Mouse (Mus musculus) adrenal gland, adult 18-20 months (tissue): ENCODE measurements around the gene Thop1. TPM values are rescaled to one million over a fixed set of nuclear protein-coding genes. Genes with fewer than 3 reads are reported as not detected.
A peak's percentile ranks its signal among the peaks of the same experiment; 100 is the strongest.
"Not testable (repeated sequence)": the region's sequence is repeated elsewhere in the genome, so short reads cannot be mapped to it uniquely, and the experiment has no call there.

Source experiments
- DNase-seq, 2 experiments: peaks; one replicate each; pipeline ENCODE4 v3.0.0; 2021 to 2022; ENCODE audit warnings: low spot score in 2 of 2
- long read RNA-seq, 2 experiments: library from polyadenylated mRNA; stranded (forward); transcript quantifications; one replicate each; pipeline ENCODE4 v2.0.0; 2021
- total RNA-seq, 2 experiments: library from RNA; stranded (reverse); gene quantifications; 1 replicate in 1 of 2; 2 replicates in 1 of 2; pipeline ENCODE4 v1.2.3; 2021

Thop1 gene
- total RNA-seq: 10 to 100 TPM; 34.0 to 64.4 TPM
- long read RNA-seq, experiment 1, transcript Thop1-201 (13 exons, 2,832 nt): major isoform, 56 of 74 reads
- long read RNA-seq, experiment 1, partial matches to known transcripts: 10 of 74 reads
- long read RNA-seq, experiment 1, other reads (novel, unspliced or antisense): 8 of 74 reads
- long read RNA-seq, experiment 2, transcript Thop1-201 (13 exons, 2,832 nt): major isoform, 193 of 270 reads
- long read RNA-seq, experiment 2, partial matches to known transcripts: 45 of 270 reads
- long read RNA-seq, experiment 2, other reads (novel, unspliced or antisense): 32 of 270 reads

- DNase-seq: peak; percentile 91 to 93
Observed at GRCm38 (mm10) chr10:81069836-81070235, at the start of gene Thop1. TSS of gene Thop1 (plus strand) at chr10:81070035.

DNA sequence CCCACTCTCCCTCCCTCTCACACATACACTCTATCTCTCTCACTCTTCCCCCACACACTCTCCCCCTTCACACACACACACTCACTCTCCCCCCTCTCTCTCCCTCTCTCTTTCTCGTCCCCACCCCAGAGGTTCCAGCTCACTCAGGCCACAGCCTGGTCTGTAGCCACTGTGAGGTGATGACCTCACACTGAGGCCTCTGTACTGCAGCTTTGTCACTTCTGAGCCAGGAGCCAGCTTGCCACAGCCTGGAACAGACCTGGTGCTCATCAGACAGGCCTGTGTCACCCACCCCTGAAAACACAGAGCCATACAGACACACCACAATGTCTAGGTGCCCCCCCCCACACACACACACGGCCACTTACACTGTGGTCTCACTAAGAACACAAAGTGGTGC, 49.6 kb upstream of the Thop1 start:
- DNase-seq: no peak

GRCm38 (mm10) chr10:81021547-81022110, 48.2 kb upstream of the Thop1 start:
- DNase-seq: no peak

DNA sequence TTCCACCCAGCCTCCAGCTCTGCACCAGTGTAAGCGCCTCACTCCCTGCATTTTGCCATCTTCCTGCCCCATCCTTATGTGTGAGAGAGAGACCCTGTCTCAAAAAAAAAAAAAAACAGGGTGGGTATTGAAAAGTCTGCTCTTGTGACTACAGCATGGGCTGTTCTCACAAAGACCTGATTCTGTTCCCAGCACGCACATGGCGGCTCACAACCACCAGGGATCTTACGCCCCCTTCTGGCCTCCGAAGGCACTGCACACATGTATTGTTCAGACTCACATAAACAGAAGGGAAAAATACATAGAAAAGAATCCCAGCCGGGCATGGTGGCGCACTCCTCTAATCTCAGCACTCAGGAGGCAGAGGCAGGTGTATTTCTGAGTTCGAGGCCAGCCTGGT, 47.1 kb upstream of the Thop1 start:
- no peak for DNase-seq

DNA sequence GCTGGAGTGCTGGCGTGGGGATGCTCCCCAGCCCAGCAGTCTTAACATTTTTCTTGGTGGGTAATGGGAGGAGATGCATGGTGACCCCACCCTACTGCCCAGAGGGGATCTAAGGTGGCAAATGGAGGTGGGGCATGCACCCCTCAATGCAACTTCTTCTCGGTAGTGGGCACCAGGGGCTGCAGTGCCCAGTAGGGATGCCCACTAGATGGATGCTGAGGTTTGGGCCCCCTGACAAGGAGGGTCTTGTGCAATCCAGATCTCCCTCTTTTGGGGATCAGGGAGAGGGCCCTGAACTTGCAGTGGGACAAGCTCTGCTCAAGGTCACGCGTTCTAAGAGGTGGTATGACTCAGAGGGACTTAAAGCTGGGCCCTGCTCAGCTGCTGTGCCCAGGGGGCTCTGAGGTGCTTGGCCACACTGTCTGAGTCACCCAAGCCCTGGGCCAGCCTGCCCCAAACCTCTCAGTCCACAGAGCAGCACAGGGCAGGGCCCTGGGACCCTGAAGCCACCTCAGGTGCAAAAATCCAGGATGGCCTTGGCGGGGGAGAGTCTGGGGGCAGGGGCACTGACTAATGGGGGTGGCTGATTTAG, 45.4 kb upstream of the Thop1 start:
- no peak for DNase-seq

- DNase-seq: no peak
Observed at GRCm38 (mm10) chr10:81025047-81025621, 44.7 kb upstream of the Thop1 start.

GRCm38 (mm10) chr10:81025639-81026275, 44.1 kb upstream of the Thop1 start, which contains the start of gene Diras1:
TSS of gene Diras1 (minus strand) at chr10:81025662.
- DNase-seq: no peak

DNA sequence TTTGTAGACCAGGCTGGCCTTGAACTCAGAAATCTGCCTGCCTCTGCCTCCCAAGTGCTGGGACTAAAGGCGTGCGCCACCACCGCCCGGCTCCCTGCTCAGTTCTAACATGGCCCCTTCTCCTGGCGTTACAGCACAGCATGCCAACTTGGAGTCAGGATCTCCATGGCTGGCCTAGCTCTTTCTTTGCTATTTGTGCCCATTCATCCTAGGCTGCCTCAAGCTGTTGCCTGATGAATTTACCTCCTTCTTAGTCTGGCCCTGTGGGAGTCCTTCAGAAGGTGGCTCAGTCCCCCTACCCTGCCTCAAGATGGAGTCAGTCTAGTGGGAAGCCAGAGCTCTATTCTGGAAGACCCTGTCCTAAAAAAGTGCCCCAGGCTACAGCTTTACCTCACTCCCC, 43.0 kb upstream of the Thop1 start:
- DNase-seq: no peak

GRCm38 (mm10) chr10:81027331-81027730, 42.5 kb upstream of the Thop1 start:
- DNase-seq: peak in 1 of 2 experiments; percentile 36

- DNase-seq: no peak
Observed at GRCm38 (mm10) chr10:81028219-81028618, 41.6 kb upstream of the Thop1 start.

DNA sequence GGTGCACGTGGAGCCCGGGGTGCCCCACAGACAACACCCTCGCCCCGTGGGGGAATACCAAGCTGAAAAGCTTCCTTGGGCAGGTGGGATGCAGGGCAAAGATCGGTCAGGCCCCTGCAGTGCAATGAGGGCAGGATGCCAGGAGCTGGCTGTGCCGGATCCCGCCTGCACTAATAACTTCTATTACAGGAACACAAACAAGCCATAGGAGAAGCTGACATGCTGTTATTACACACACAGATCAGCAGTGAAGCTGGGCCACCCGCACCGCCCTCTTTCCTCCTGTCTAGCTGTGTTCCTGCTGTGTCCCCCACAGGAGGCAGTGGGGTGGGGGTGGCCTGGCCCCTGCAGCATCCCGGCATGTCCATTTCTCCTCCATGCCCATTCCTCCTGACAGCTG, 40.8 kb upstream of the Thop1 start:
- no peak for DNase-seq

GRCm38 (mm10) chr10:81033586-81033985, 36.2 kb upstream of the Thop1 start:
- no peak for DNase-seq

DNA sequence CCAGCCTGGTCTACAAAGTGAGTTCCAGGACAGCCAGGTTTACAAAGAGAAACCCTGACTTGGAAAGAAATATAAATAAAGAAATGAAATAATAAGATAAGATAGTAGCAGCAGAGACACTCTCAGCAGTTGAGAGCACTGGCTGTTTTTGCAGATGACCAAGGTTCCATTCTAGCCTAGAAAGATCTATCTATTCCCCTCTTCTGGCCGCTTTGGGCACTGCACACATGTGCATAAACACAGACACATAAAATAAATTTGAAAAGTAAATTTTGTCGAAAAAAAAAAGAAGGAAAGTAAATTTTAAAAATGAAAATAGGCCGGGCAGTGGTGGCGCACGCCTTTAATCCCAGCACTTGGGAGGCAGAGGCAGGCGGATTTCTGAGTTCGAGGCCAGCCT, 33.6 kb upstream of the Thop1 start:
- no peak for DNase-seq

- DNase-seq: peak; percentile 98 to 99
Observed at GRCm38 (mm10) chr10:81036988-81037580, 32.8 kb upstream of the Thop1 start, which contains the start of gene Slc39a3. TSS of gene Slc39a3 (minus strand) at chr10:81037426.

GRCm38 (mm10) chr10:81041458-81042175, 28.2 kb upstream of the Thop1 start:
- peak; percentile 67 to 73 for DNase-seq

- DNase-seq: not testable (repeated sequence)
Observed at GRCm38 (mm10) chr10:81045246-81045645, 24.6 kb upstream of the Thop1 start.

GRCm38 (mm10) chr10:81050645-81051044, 19.2 kb upstream of the Thop1 start:
- peak in 1 of 2 experiments; percentile 35 for DNase-seq

- DNase-seq: no peak
Observed at GRCm38 (mm10) chr10:81051133-81051532, 18.7 kb upstream of the Thop1 start.

DNA sequence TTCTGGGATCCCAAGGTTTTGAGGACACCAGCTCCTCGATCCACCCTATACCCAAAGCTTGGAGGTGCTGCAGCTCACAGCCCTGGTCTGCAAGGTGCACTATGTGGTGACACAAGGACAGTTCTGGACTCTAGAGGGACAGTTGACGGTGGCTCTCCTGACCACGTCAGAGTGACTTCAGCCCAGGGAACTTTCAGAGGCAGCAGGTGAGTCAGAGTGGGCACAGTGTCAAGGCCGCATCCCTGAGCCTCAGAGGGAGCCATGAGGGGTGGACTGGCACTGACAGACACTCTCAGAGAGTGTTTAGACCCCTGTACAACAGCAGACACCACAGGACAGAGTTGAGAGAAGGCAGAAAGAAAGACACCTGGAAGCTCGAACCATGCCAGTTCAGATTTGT, 17.3 kb upstream of the Thop1 start:
- DNase-seq: no peak

DNA sequence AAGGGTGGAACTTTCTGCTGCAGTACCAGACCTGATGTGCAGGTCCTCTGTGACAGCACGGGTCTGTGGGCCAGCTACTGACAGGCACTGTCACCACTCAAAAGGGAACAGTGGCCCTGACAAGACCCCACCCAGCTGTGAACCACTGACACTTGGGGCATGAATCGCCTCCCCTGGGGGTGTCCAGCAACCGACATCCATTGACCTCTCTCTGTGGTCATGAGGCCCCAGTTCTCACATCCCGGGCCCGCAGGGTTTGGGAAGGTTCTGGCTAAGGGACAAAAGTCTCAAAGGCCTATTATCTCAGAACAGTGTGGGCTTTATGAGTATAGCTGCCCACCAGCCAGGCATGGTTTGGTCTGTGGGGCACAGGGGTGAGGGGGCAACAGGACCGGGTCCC, 14.7 kb upstream of the Thop1 start:
- DNase-seq: no peak
